Mouse (Mus musculus) stomach, embryonic 15.5 days (tissue): ENCODE measurements around the gene Rgs14. TPM values are rescaled to one million over a fixed set of nuclear protein-coding genes. Genes with fewer than 3 reads are reported as not detected.

Experiments
- ATAC-seq: fragments of 200-750 bp; cut with Nextera tagmentation; 2 replicates; pipeline ENCODE4 v1.8.0; 2017; ENCODE audit warnings: low read depth, moderate number of reproducible peaks, moderate TSS enrichment; ENCODE audit not compliant: insufficient read depth, low FRiP score
- H3K27ac ChIP-seq: fragments of 300-500 bp; sonication (generic); 2 replicates; pipeline ENCODE4 v1.5.1; 2015; ENCODE audit warnings: mild to moderate bottlenecking, inconsistent platforms
- H3K27me3 ChIP-seq: fragments of 300-500 bp; sonication (generic); replicated peaks from 2 replicates; pipeline ENCODE4 v1.6.1; 2015; ENCODE audit warnings: inconsistent platforms
- H3K36me3 ChIP-seq: fragments of 300-500 bp; sonication (generic); 2 replicates; pipeline ENCODE4 v1.6.1; 2015; ENCODE audit warnings: inconsistent platforms
- H3K4me1 ChIP-seq: fragments of 300-500 bp; sonication (generic); 2 replicates; pipeline ENCODE4 v1.6.1; 2015; ENCODE audit warnings: inconsistent platforms
- H3K4me2 ChIP-seq: fragments of 300-500 bp; sonication (generic); 2 replicates; pipeline ENCODE4 v1.6.1; 2015; ENCODE audit warnings: mild to moderate bottlenecking, inconsistent platforms
- H3K4me3 ChIP-seq: fragments of 300-500 bp; sonication (generic); replicated peaks from 2 replicates; pipeline ENCODE4 v1.5.1; 2015; ENCODE audit warnings: inconsistent platforms
- H3K9ac ChIP-seq: fragments of 300-500 bp; sonication (generic); 2 replicates; pipeline ENCODE4 v1.6.1; 2015; ENCODE audit warnings: inconsistent platforms
- H3K9me3 ChIP-seq: fragments of 300-500 bp; sonication (generic); 2 replicates; pipeline ENCODE4 v1.6.1; 2016; ENCODE audit warnings: inconsistent platforms
- WGBS: fragments of 180-500 bp; shearing (Covaris S2); methylation state at CpG from one replicate; pipeline ENCODE4 v1.1.7; 2015; 5-methylcytosine and 5-hydroxymethylcytosine counted together
- polyA plus RNA-seq: library from polyadenylated mRNA; unstranded; fragments of >200 nt; fragmentation: Nextera tagmentation; extraction: Ambion mirVana; gene quantifications from 2 replicates; pipeline ENCODE4 v1.2.1, GENCODE M21; 2015

The Rgs14 gene
- polyA plus RNA-seq, 1 experiment from 2014 or later: 1.5 TPM

- Histone ChIP-seq H3K4me1 (peaks cover 37% of the 10 kb centered on the region), H3K27ac (peak within 1 kb of the TSS; percentile 94), H3K9me3 (no peaks in the 10 kb centered on the region), H3K4me3 (peak within 1 kb of the TSS; percentile 75), H3K4me2 (peak within 1 kb of the TSS; percentile 96), H3K27me3 (no peaks in the 10 kb centered on the region), H3K36me3 (peaks cover 13% of the 10 kb centered on the region; the same call in 1 of the 2 replicates), H3K9ac (peak within 1 kb of the TSS; percentile 52)
- WGBS: under 1% methylated on average over 82 of the region's 82 CpGs
- peak; percentile 86 for ATAC-seq
These were observed 39.6 kb upstream of the Rgs14 start, which contains the start of gene Mxd3 for GRCm38 (mm10) chr13:55329683-55330566. Gene Mxd3, minus strand, starts transcription at chr13:55329823.

DNA sequence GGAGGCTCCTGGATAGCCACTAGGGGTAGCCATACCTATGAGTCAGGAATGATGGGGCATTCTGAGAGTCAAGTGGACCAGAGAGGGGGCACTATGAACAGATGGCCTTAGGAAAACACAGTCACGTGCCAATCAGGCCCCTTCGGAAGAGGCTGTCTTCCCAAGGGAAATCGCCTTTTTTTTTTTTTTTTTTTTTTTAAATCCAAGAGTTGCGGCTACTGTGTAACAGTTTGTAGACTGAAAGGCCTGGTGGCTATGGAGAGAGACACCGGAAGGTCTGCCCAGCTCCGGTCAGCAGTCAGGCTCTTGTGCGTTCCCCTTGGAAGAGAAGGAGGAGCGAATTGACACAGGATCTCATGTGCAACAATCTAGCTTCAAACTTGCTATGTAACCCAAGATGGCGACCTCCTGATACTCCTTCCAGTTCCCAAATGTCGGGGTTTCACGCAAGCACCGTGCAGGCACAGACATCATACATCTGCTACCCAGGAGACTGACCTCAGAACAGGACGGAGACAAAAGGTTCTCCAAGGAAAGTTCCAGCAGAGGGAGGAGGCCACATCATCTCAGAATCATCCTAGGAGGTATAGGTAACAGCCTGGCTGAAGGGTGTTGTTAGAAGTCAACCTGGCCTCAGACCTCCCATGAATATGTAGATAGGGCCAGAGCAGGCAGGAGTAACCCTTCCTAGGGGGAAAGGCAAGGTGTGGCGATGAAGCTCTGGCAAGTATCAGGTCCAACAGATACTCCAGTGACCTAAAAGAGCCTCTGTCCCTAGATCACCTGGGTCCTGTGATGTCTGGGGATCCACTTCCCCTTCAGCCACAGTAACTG lies 38.7 kb upstream of the Rgs14 start:
- 0 out of 2 replicates have a peak overlapping the region, but pooled peaks have one; percentile 21 for H3K9ac ChIP-seq
- no peak for ATAC-seq
- 45% methylated on average over 14 of the region's 14 CpGs for WGBS

GRCm38 (mm10) chr13:55332331-55332730 lies 37.2 kb upstream of the Rgs14 start:
- no peaks in the 10 kb centered on the region for H3K9me3 ChIP-seq
- ATAC-seq: no peak
- 83% methylated on average over 3 of the region's 3 CpGs for WGBS
- H3K4me3 ChIP-seq: no peak overlapping the region
- no peak overlapping the region for H3K9ac ChIP-seq
- no peaks in the 10 kb centered on the region for H3K36me3 ChIP-seq
- H3K4me1 ChIP-seq: peaks cover 23% of the 10 kb centered on the region
- no peak overlapping the region for H3K4me2 ChIP-seq
- no peaks in the 10 kb centered on the region for H3K27me3 ChIP-seq
- no peak overlapping the region for H3K27ac ChIP-seq

More for the DNA sequence above, 38.7 kb upstream of the Rgs14 start:
- peaks cover 33% of the 10 kb centered on the region for H3K4me1 ChIP-seq
- no peaks in the 10 kb centered on the region for H3K9me3 ChIP-seq
- peak overlapping the region; percentile 94; the same call in 1 of the 2 replicates for H3K27ac ChIP-seq
- H3K36me3 ChIP-seq: peaks cover 5% of the 10 kb centered on the region; the same call in 1 of the 2 replicates
- H3K27me3 ChIP-seq: no peaks in the 10 kb centered on the region
- H3K4me3 ChIP-seq: peak overlapping the region; percentile 75
- peak overlapping the region; percentile 96 for H3K4me2 ChIP-seq

DNA sequence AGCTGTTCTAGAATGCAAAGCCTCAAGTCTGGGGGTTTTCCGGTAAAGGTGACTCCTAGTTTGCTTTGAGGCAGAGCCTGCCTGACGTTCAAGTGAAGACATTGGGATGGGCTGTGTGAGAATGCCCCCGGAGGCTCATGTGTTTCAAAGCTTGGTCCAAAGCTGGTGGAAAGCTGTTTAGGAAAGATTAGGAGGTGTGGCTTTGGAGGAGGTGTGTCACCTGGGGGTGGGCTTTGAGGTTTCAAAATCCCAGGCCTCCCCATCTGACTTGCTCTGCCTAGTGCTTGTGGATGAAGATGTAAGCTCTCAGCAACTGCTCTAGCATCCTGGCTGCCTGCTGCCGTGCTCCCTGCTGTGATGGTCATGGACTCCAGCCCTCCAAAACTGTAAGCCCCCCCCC lies 33.8 kb upstream of the Rgs14 start:
- H3K4me2 ChIP-seq: no peak overlapping the region
- 89% methylated on average over 4 of the region's 4 CpGs for WGBS
- H3K9ac ChIP-seq: no peak overlapping the region
- no peaks in the 10 kb centered on the region for H3K27me3 ChIP-seq
- H3K4me3 ChIP-seq: no peak overlapping the region
- H3K27ac ChIP-seq: no peak overlapping the region
- no peaks in the 10 kb centered on the region for H3K4me1 ChIP-seq
- ATAC-seq: no peak
- no peaks in the 10 kb centered on the region for H3K9me3 ChIP-seq
- H3K36me3 ChIP-seq: no peaks in the 10 kb centered on the region

- Histone ChIP-seq H3K4me3 (no peak overlapping the region), H3K9ac (no peak overlapping the region), H3K4me1 (0 out of 2 replicates have a peak, but pooled peaks cover 1% of the 10 kb centered on the region), H3K9me3 (no peaks in the 10 kb centered on the region), H3K4me2 (no peak overlapping the region), H3K27me3 (no peaks in the 10 kb centered on the region), H3K36me3 (no peaks in the 10 kb centered on the region), H3K27ac (no peak overlapping the region)
- WGBS: 72% methylated on average over 10 of the region's 10 CpGs
- ATAC-seq: no peak
These were observed 32.1 kb upstream of the Rgs14 start for GRCm38 (mm10) chr13:55337341-55337975.

DNA sequence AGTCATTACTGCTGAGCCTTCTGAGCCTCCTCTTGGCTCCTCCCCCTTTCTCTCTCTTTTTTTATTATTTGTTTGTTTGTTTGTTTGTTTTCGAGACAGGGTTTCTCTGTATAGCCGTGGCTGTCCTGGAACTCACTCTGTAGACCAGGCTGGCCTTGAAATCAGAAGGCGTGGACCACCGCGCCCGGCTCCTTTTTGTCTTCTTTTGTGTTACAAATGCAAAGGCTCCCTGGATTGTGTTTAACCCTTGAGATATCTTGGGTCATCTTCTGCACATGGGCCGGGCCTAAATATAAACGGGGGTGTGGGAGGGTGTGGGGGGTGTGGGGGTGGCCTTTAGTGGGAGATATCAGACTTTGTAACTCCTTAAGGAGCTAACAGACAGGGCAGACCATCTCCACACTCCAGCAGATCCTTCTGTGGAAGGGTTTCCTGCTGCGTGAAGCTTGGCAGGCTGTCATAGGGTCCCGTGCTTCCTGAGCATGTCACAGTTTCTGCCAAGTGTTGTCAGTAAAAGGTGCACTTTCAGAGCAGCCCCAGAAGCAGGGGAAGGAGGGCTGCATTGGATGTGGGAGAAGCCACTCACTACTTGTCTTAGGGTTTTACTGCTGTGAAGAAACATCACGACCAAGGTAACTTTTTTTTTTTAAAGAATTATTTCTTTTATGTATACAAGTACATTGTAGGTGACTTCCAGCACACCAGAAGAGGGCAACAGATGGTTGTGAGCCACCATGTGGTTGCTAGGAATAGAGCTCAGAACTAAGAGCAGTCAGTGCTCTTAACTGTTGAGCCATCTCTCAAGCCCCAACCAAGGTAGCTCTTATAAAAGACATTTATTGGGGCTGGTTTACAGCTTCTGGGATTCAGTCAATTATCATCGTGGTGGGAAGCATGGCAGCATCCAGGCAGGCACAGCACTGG lies 31.1 kb upstream of the Rgs14 start:
- Histone ChIP-seq H3K4me3 (no peak overlapping the region), H3K36me3 (no peaks in the 10 kb centered on the region), H3K9me3 (no peaks in the 10 kb centered on the region), H3K4me1 (0 out of 2 replicates have a peak, but pooled peaks cover 2% of the 10 kb centered on the region), H3K9ac (no peak overlapping the region), H3K27ac (no peak overlapping the region), H3K27me3 (no peaks in the 10 kb centered on the region), H3K4me2 (no peak overlapping the region)
- 61% methylated on average over 12 of the region's 12 CpGs for WGBS
- ATAC-seq: no peak

DNA sequence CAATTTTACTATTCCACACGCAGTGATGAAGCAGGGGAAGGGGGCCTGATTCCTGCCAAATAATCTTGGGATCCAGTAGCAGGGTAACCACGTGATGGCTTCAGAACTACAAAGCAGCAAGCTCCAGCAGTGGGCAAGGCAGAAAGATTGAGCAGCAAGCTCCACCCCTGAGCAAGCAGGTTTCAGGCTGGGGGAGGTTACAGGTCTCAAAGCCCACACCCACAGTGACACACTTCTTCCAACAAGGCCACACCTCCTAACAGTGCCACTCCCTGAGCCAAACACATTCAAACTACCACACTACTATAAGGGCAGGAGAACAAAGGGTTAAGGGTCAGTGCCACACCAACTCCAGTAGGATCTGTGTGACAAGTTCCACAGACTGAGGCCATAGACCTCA lies 30.3 kb upstream of the Rgs14 start:
- WGBS: 28% methylated on average over 2 of the region's 2 CpGs
- no peak overlapping the region; the same call in 1 of the 2 replicates for H3K27ac ChIP-seq
- H3K36me3 ChIP-seq: peaks cover 8% of the 10 kb centered on the region; the same call in 1 of the 2 replicates
- no peak overlapping the region for H3K9ac ChIP-seq
- H3K9me3 ChIP-seq: no peaks in the 10 kb centered on the region
- H3K4me1 ChIP-seq: 0 out of 2 replicates have a peak, but pooled peaks cover 2% of the 10 kb centered on the region
- peak; percentile 77 for ATAC-seq
- H3K4me2 ChIP-seq: no peak overlapping the region
- no peaks in the 10 kb centered on the region for H3K27me3 ChIP-seq
- H3K4me3 ChIP-seq: no peak overlapping the region

DNA sequence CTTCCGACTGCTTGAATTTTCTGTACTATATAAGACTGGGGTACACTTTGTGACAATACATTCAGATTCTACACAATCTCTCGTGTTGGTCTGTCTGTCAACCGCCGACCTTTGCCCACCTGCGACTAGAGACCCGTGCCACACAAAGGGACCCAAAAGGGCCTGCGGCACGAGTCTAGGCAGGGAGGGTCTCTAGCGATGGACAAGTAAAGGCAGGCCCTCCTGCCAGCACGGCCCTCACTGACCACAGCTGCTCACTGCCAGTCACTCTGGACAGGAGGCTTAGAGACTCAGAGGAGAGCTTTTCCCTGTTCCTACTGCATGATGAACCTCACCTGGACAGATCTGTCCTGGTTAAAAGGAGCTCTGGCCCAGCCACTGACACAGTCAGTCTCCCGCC lies 27.1 kb upstream of the Rgs14 start:
- Histone ChIP-seq H3K27me3 (no peaks in the 10 kb centered on the region), H3K27ac (no peak overlapping the region), H3K4me1 (0 out of 2 replicates have a peak, but pooled peaks cover 2% of the 10 kb centered on the region), H3K9ac (no peak overlapping the region), H3K9me3 (no peaks in the 10 kb centered on the region), H3K4me3 (no peak overlapping the region), H3K36me3 (peaks cover 39% of the 10 kb centered on the region), H3K4me2 (no peak overlapping the region)
- WGBS: 29% methylated on average over 11 of the region's 11 CpGs
- no peak for ATAC-seq

DNA sequence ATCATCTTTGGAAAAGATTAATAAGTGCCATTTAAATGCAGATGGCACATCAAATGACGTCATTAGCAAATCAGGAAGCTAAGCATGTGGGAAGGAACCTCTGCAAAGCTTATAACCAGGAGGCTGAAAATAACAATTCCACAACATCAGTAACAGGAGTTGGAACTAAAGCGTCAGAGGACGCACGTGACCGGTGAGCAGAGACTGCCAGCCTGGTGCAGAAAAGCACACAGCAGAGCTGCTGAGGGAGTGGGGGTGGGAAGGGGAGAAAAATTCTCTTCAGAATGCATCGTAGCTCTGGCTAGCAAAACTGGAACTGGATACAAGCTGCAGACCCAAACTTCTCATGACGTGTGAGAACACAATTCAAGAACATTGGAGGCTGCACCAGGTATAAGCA lies 25.2 kb upstream of the Rgs14 start:
- H3K36me3 ChIP-seq: peaks cover 54% of the 10 kb centered on the region
- WGBS: 84% methylated on average over 7 of the region's 7 CpGs
- ATAC-seq: no peak

GRCm38 (mm10) chr13:55346745-55347144 lies 22.8 kb upstream of the Rgs14 start:
- no peak overlapping the region for H3K9ac ChIP-seq
- 80% methylated on average over 11 of the region's 11 CpGs for WGBS
- no peak overlapping the region for H3K27ac ChIP-seq
- ATAC-seq: no peak
- H3K27me3 ChIP-seq: no peaks in the 10 kb centered on the region
- no peaks in the 10 kb centered on the region for H3K9me3 ChIP-seq
- H3K4me2 ChIP-seq: no peak overlapping the region
- no peak overlapping the region for H3K4me3 ChIP-seq
- H3K36me3 ChIP-seq: peaks cover 75% of the 10 kb centered on the region
- H3K4me1 ChIP-seq: 0 out of 2 replicates have a peak, but pooled peaks cover 2% of the 10 kb centered on the region

More for the DNA sequence above, 25.2 kb upstream of the Rgs14 start:
- Histone ChIP-seq H3K9ac (no peak overlapping the region), H3K4me1 (0 out of 2 replicates have a peak, but pooled peaks cover 2% of the 10 kb centered on the region), H3K4me3 (no peak overlapping the region), H3K9me3 (no peaks in the 10 kb centered on the region), H3K27me3 (no peaks in the 10 kb centered on the region), H3K27ac (no peak overlapping the region), H3K4me2 (no peak overlapping the region)
